Mouse (Mus musculus): Measurements from ENCODE around the gene Chrna9. TPM values are rescaled to one million over a fixed set of nuclear protein-coding genes. Genes with fewer than 3 reads are reported as not detected.

Gene Chrna9
- total RNA-seq, 1 experiment from 2014 or later = 0.48 TPM

DNA sequence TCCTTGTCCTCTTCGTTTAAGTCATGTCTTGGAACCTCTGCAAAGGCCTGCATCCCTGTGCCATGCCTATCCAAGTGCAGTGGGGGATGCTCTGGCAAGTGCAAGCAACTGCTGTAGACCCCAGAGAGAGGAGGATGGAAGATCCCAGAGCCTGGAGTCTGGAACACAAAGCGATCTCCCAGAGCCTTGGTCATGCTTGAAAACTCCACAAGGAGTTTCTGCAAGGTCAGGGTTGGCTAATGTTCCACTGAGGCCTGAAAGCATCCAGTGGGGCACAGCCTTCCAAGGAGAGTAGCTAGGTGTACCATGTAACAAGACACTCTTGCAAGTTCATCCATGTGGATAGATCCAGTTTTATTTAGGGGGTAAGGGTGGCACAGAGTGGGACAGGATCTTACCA lies 79.7 kb downstream of the Chrna9 start:
- no peak for DNase-seq

- DNase-seq = no peak
Observed at GRCm38 (mm10) chr5:66015449-66015961, 80.8 kb downstream of the Chrna9 start.

DNA sequence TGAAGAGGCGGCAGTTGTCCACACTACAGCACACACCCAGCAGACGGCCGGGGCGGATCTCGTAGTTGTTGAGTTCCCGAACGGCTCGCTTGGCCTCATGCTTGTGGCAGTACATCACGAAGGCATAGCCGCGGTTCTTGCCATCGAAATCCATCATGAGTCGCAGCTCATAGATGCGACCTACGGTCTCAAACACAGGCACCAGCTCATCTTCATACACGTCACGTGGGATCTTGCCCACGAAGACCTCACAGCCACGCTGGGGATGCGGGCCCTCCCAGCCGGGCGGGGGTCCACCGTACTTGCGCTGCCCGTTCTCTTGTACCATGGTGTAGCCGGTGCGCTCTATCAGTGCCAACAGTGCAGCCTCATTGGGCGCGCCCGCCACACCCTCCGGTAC lies 92.1 kb downstream of the Chrna9 start:
- DNase-seq = no peak

Small RNA genes within 50 kb of the gene (microRNA-seq; reads per million reads assigned to microRNA genes)
- gene Gm25952 = 0 reads per million in 2 experiments

Other genes starting within 250 kb of the Chrna9 start
- 92.5 and 94.8 TPM in 2 replicates for gene Pds5a, start 236.6 kb upstream of the Chrna9 start, total RNA-seq (2021)
- gene N4bp2, start 171.4 kb upstream of the Chrna9 start, total RNA-seq (2021) = 26.2 and 27.2 TPM in 2 replicates
- 1.1 and 7.1 TPM in 2 replicates for gene Rhoh, start 73.7 kb upstream of the Chrna9 start, total RNA-seq (2021)
- gene 9130230L23Rik, start 69.4 kb downstream of the Chrna9 start, total RNA-seq (2021) = 0.53 and 0.74 TPM in 2 replicates
- 69.7 and 82.0 TPM in 2 replicates for gene Rbm47, start 238.2 kb downstream of the Chrna9 start, total RNA-seq (2021)

Measured in adrenal gland, postnatal 14 days (tissue).